Mouse (Mus musculus) lung, embryonic 15.5 days (tissue): ENCODE data around the gene Hlf. TPM values are rescaled to one million over a fixed set of nuclear protein-coding genes. Genes with fewer than 3 reads are reported as not detected.

Experiments
- ATAC-seq: fragments of 200-750 bp; cut with Nextera tagmentation; 2 replicates; pipeline ENCODE4 v1.8.0; 2017; ENCODE audit warnings: moderate number of reproducible peaks, borderline replicate concordance; ENCODE audit not compliant: low FRiP score, low TSS enrichment; ENCODE audit errors: extremely low read depth
- H3K27ac ChIP-seq: fragments of 300-500 bp; sonication (generic); 2 replicates; pipeline ENCODE4 v1.5.1; 2015; ENCODE audit warnings: moderate library complexity, mild to moderate bottlenecking, inconsistent platforms
- H3K27me3 ChIP-seq: fragments of 300-500 bp; sonication (generic); 2 replicates; pipeline ENCODE4 v1.6.1; 2015; ENCODE audit warnings: inconsistent platforms
- H3K36me3 ChIP-seq: fragments of 300-500 bp; sonication (generic); 2 replicates; pipeline ENCODE4 v1.6.1; 2015; ENCODE audit warnings: inconsistent platforms
- H3K4me1 ChIP-seq: fragments of 300-500 bp; sonication (generic); 2 replicates; pipeline ENCODE4 v1.6.1; 2015; ENCODE audit warnings: inconsistent platforms
- H3K4me2 ChIP-seq: fragments of 300-500 bp; sonication (generic); 2 replicates; pipeline ENCODE4 v1.6.1; 2015; ENCODE audit warnings: inconsistent platforms, mild to moderate bottlenecking, moderate library complexity
- H3K4me3 ChIP-seq: fragments of 300-500 bp; sonication (generic); 2 replicates; pipeline ENCODE4 v1.5.1; 2015; ENCODE audit warnings: mild to moderate bottlenecking, inconsistent platforms
- H3K9ac ChIP-seq: fragments of 300-500 bp; sonication (generic); 2 replicates; pipeline ENCODE4 v1.6.1; 2015; ENCODE audit warnings: inconsistent platforms
- H3K9me3 ChIP-seq: fragments of 300-500 bp; sonication (generic); 2 replicates; pipeline ENCODE4 v1.6.1; 2016; ENCODE audit warnings: inconsistent platforms
- WGBS: fragments of 180-500 bp; shearing (Covaris S2); methylation state at CpG from one replicate; pipeline ENCODE4 v1.1.7; 2015; 5-methylcytosine and 5-hydroxymethylcytosine counted together
- polyA plus RNA-seq: library from polyadenylated mRNA; unstranded; fragments of >200 nt; fragmentation: Nextera tagmentation; extraction: Ambion mirVana; gene quantifications from 2 replicates; pipeline ENCODE4 v1.2.1, GENCODE M21; 2015

Hlf gene
- polyA plus RNA-seq, 1 experiment from 2014 or later = 4.6 TPM

DNA sequence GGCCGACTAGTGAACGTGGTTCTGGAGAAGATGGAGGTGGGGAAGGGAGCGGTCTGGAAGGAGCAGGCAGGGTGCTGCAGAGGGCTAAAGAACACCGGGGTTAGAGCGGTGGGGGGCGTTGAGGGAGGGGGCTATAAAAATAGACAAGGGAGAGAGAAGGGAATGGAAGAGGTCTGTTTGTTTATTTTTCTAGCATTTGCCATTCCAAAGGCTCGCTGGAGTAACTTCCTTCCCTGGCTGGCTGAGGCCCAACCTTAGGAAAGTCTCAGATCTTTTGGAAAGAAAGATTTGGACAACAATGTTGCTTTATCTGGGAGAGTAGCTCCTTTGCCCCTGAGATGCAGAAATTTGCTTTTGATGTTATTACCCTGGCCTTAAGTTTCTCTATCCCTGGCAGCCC, 21.6 kb downstream of the Hlf start:
- Histone ChIP-seq H3K36me3 (no peaks in the 10 kb centered on the region), H3K4me1 (peaks cover 51% of the 10 kb centered on the region), H3K9me3 (no peaks in the 10 kb centered on the region), H3K4me2 (peak overlapping the region; percentile 48), H3K27me3 (no peaks in the 10 kb centered on the region), H3K27ac (peak overlapping the region; percentile 96), H3K4me3 (no peak overlapping the region), H3K9ac (no peak overlapping the region)
- 11% methylated on average over 7 of the region's 7 CpGs for WGBS
- peak; percentile 58 for ATAC-seq

- Histone ChIP-seq H3K27ac (peak overlapping the region; percentile 96), H3K36me3 (no peaks in the 10 kb centered on the region), H3K4me1 (peaks cover 52% of the 10 kb centered on the region), H3K4me3 (no peak overlapping the region), H3K4me2 (peak overlapping the region; percentile 48; the same call in 1 of the 2 replicates), H3K27me3 (no peaks in the 10 kb centered on the region), H3K9me3 (no peaks in the 10 kb centered on the region), H3K9ac (no peak overlapping the region)
- WGBS = 61% methylated on average over 14 of the region's 14 CpGs
- ATAC-seq = no peak
These were observed 22.5 kb downstream of the Hlf start for GRCm38 (mm10) chr11:90367894-90368860.

DNA sequence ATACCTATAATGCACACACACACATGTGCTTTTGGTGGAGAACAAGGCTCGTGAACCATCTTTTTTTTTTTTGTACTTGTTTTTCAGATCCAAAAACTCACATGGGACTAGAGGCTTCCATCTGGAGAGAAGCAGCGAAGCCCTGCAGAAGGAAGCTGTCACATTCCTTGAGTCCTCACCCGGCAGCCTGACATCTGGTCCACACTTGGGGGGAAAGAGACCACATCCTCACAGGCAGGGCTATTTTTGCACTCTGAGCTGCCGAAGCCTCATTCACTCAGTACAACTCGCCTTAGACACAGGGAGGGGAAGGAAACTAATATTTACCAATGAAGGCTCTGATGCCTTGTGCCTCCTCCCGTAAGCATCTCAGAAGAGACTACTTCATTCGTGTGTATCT, 25.8 kb downstream of the Hlf start:
- Histone ChIP-seq H3K36me3 (no peaks in the 10 kb centered on the region), H3K4me3 (no peak overlapping the region), H3K27me3 (no peaks in the 10 kb centered on the region), H3K9me3 (no peaks in the 10 kb centered on the region), H3K4me1 (peaks cover 31% of the 10 kb centered on the region), H3K9ac (no peak overlapping the region), H3K4me2 (no peak overlapping the region), H3K27ac (no peak overlapping the region)
- no peak for ATAC-seq
- 24% methylated on average over 7 of the region's 7 CpGs for WGBS

DNA sequence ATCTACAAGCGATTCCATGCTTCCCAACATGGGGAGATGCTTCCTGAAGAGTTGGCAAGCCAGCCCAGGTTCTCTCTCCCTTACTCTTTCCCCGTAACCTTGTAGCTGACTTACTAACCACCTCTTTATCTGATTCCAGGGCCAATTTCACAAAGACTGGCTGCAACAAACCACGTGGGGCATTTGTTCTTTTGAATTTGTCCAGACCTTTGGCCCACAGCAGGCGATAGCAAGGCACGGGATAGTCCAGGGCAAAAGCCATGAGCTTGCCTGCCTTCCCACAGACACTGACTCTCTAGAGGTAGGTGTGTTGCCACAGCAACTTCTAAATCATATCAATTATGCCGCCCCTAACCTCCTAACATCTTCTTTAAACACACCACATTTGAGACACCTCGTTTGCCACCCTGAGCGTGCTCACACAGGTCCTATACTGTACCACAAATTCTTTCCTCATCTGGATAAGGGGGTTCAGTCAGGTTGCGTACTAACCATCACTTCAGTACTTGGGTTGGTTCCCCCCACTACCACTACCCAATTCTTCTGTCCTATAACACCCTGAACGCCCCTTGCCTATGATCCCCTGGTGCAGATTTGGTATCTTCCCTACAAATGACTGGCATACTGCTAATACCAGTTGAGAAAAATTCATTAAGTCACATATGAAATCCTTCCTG, 26.7 kb downstream of the Hlf start:
- Histone ChIP-seq H3K9me3 (no peaks in the 10 kb centered on the region), H3K27me3 (no peaks in the 10 kb centered on the region), H3K27ac (no peak overlapping the region), H3K9ac (no peak overlapping the region), H3K4me3 (no peak overlapping the region), H3K36me3 (no peaks in the 10 kb centered on the region), H3K4me1 (peaks cover 24% of the 10 kb centered on the region), H3K4me2 (no peak overlapping the region)
- no peak for ATAC-seq
- 88% methylated on average over 10 of the region's 10 CpGs for WGBS

GRCm38 (mm10) chr11:90363406-90363805, 27.3 kb downstream of the Hlf start:
- Histone ChIP-seq H3K36me3 (no peaks in the 10 kb centered on the region), H3K27me3 (no peaks in the 10 kb centered on the region), H3K9me3 (no peaks in the 10 kb centered on the region), H3K9ac (no peak overlapping the region), H3K27ac (no peak overlapping the region), H3K4me1 (peaks cover 24% of the 10 kb centered on the region), H3K4me2 (no peak overlapping the region), H3K4me3 (no peak overlapping the region)
- no peak for ATAC-seq
- 54% methylated on average over 3 of the region's 3 CpGs for WGBS

GRCm38 (mm10) chr11:90360536-90360935, 30.2 kb downstream of the Hlf start:
- Histone ChIP-seq H3K36me3 (no peaks in the 10 kb centered on the region), H3K4me1 (peaks cover 49% of the 10 kb centered on the region), H3K9me3 (no peaks in the 10 kb centered on the region), H3K9ac (no peak overlapping the region), H3K27ac (no peak overlapping the region), H3K4me2 (no peak overlapping the region), H3K27me3 (no peaks in the 10 kb centered on the region), H3K4me3 (no peak overlapping the region)
- WGBS = 94% methylated on average over 5 of the region's 5 CpGs
- ATAC-seq = no peak

DNA sequence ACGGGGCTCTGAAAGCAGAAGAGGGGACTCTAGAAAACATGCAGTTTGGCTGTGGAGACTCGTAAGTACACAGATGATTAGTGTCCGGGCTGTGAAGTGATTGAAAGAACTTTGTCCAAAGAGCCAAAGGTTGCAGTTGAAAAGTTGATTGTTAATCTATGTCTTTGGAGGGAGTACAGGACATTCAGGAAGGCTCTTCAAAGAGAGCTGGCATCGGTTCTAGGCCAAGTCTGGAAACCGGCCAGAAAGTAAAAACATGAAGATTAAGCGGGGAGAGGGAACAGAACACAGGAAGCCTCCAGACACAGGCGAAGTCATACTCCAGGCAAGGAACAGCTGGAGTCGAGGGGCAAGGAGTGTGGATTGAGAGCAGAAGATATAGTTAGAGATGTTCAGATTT, 32.6 kb downstream of the Hlf start:
- ATAC-seq = peak; percentile 28; the same call in 1 of the 2 replicates

GRCm38 (mm10) chr11:90357371-90357770, 33.3 kb downstream of the Hlf start:
- 68% methylated on average over 7 of the region's 7 CpGs for WGBS
- Histone ChIP-seq H3K9ac (no peak overlapping the region), H3K4me2 (no peak overlapping the region), H3K4me3 (no peak overlapping the region), H3K9me3 (no peaks in the 10 kb centered on the region), H3K27me3 (no peaks in the 10 kb centered on the region), H3K36me3 (no peaks in the 10 kb centered on the region), H3K4me1 (peaks cover 42% of the 10 kb centered on the region), H3K27ac (0 out of 2 replicates have a peak overlapping the region, but pooled peaks have one; percentile 60)
- no peak for ATAC-seq

More for the DNA sequence above, 32.6 kb downstream of the Hlf start:
- 26% methylated on average over 8 of the region's 8 CpGs for WGBS
- Histone ChIP-seq H3K4me1 (peaks cover 42% of the 10 kb centered on the region), H3K4me3 (no peak overlapping the region), H3K9me3 (no peaks in the 10 kb centered on the region), H3K27me3 (no peaks in the 10 kb centered on the region), H3K9ac (no peak overlapping the region), H3K27ac (peak overlapping the region; percentile 60), H3K36me3 (no peaks in the 10 kb centered on the region), H3K4me2 (no peak overlapping the region)

DNA sequence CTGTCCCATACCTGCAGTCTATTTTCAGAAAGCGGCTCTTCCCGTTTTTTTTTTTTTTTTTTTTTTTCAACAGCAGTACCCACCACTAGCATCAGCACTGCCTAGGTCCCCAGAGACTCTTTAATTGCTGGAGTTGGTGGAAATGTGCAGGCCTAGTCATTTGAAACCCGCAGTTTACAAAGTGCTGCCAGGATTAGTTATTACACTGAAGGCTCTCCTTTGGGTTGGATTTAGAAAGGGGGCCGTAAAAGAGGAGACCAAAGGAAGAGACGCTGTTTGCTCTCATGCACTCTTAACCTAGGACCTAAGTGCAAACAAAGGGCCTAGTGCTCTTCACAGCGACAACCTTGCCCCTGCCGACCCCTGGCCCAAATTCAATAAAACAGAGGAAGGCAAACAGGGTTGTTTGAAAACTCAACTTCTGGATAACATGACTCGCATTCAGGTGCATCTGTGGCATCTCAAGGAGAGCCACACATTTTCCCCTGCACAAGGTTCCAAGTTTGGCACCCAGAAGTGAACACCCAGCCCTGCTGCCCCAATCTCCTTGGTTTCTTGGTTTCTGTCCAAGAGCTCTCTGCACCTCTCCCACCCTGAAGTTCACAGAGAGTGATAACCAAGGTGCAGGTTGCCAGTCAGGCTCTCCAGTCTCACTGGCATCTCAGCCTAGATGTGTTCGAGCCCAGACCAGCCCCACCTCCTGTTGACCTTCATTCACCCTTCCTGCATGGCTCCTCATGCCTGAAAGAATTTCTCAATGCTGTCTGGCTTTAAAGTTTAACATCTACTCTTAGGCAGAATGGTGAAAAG, 34.0 kb downstream of the Hlf start:
- ATAC-seq = no peak
- Histone ChIP-seq H3K4me1 (peaks cover 42% of the 10 kb centered on the region), H3K27ac (peak overlapping the region; percentile 34; the same call in 1 of the 2 replicates), H3K36me3 (no peaks in the 10 kb centered on the region), H3K4me2 (peak overlapping the region; percentile 16; the same call in 1 of the 2 replicates), H3K9me3 (no peaks in the 10 kb centered on the region), H3K27me3 (no peaks in the 10 kb centered on the region), H3K4me3 (no peak overlapping the region), H3K9ac (no peak overlapping the region)
- 37% methylated on average over 9 of the region's 9 CpGs for WGBS

DNA sequence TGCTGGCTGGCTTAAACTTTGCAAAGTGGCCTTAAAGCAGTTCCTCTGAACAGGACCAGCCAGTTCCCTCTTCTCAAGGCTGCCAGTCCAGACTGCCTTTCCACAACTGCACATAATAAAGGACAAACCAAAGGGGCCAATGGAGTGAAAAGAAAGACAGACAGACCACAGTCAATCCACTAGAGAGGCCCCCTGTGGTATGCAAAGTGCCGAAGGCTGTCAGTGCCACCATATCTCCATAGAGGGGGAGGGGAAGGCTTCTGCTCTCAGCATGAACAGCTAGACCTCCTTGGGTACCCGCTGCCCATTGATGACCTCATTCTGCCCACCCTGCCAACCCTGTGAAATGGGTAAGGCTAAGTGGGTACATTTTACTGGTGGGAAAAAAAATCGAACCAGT, 34.7 kb downstream of the Hlf start:
- Histone ChIP-seq H3K9ac (no peak overlapping the region), H3K27me3 (no peaks in the 10 kb centered on the region), H3K4me2 (peak overlapping the region; percentile 16; the same call in 1 of the 2 replicates), H3K9me3 (no peaks in the 10 kb centered on the region), H3K4me3 (no peak overlapping the region), H3K4me1 (peaks cover 42% of the 10 kb centered on the region), H3K27ac (0 out of 2 replicates have a peak overlapping the region, but pooled peaks have one; percentile 34), H3K36me3 (no peaks in the 10 kb centered on the region)
- WGBS = 31% methylated on average over 3 of the region's 3 CpGs
- no peak for ATAC-seq

DNA sequence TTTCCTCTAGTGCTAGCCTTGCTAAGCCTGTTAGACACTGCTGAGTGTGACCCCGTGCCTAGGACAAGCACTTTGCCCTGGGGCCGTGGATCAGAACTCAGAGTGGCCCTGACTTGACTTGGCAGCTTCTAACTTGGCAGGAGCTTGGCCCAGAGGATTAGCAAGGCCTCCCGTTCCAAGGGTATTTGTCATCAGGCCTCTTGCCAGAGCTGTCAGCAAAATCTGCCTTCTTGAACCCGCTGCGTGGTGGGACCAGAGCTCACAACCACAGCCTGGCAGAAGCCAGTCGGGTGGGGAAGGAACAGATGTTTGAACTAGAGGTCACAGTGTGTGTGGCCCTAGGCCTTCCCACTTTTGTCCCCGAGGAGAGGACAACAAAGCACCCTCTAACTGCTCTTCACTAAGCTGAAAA, 35.4 kb downstream of the Hlf start:
- no peaks in the 10 kb centered on the region for H3K9me3 ChIP-seq
- no peaks in the 10 kb centered on the region for H3K27me3 ChIP-seq
- H3K4me2 ChIP-seq = no peak overlapping the region
- 13% methylated on average over 7 of the region's 7 CpGs for WGBS
- ATAC-seq = peak; percentile 19; the same call in 1 of the 2 replicates
- H3K9ac ChIP-seq = no peak overlapping the region
- H3K4me1 ChIP-seq = peaks cover 42% of the 10 kb centered on the region
- peak overlapping the region; percentile 34; the same call in 1 of the 2 replicates for H3K27ac ChIP-seq
- H3K36me3 ChIP-seq = no peaks in the 10 kb centered on the region
- no peak overlapping the region for H3K4me3 ChIP-seq
